Mouse (Mus musculus) neural tube, embryonic 11.5 days (tissue): Measurements from ENCODE around the gene Olfr697. TPM values are rescaled to one million over a fixed set of nuclear protein-coding genes. Genes with fewer than 3 reads are reported as not detected.
"Not testable (repeated sequence)": the region's sequence is repeated elsewhere in the genome, so short reads cannot be mapped to it uniquely, and the experiment has no call there.

Experiments used
- ATAC-seq: fragments of 200-750 bp; cut with Nextera tagmentation; 2 replicates; pipeline ENCODE4 v1.8.0; 2017; ENCODE audit warnings: moderate number of reproducible peaks, mild to moderate bottlenecking, moderate TSS enrichment, moderate library complexity; ENCODE audit not compliant: insufficient read depth, low FRiP score, low TSS enrichment
- DNase-seq: peaks from one replicate; pipeline ENCODE4 v3.0.0-alpha.2; 2015; ENCODE audit warnings: low spot score
- H3K27ac ChIP-seq: fragments of 300-500 bp; sonication (generic); 2 replicates; pipeline ENCODE4 v1.5.1; 2014; ENCODE audit warnings: low read depth, mild to moderate bottlenecking, low read length
- H3K27me3 ChIP-seq: fragments of 300-500 bp; sonication (generic); 2 replicates; pipeline ENCODE4 v1.6.1; 2014; ENCODE audit warnings: mild to moderate bottlenecking, low read length, mixed read lengths; ENCODE audit not compliant: control insufficient read depth, insufficient read depth
- H3K36me3 ChIP-seq: fragments of 300-500 bp; sonication (generic); 2 replicates; pipeline ENCODE4 v1.6.1; 2014; ENCODE audit warnings: mild to moderate bottlenecking, low read length, moderate library complexity, mixed read lengths; ENCODE audit not compliant: control insufficient read depth, insufficient read depth
- H3K4me1 ChIP-seq: fragments of 300-500 bp; sonication (generic); 2 replicates; pipeline ENCODE4 v1.6.1; 2014; ENCODE audit warnings: low read length, mixed read lengths; ENCODE audit not compliant: control insufficient read depth, insufficient read depth
- H3K4me2 ChIP-seq: fragments of 300-500 bp; sonication (generic); 2 replicates; pipeline ENCODE4 v1.6.1; 2014; ENCODE audit warnings: low read depth, mild to moderate bottlenecking, moderate library complexity
- H3K4me3 ChIP-seq: fragments of 300-500 bp; sonication (generic); 2 replicates; pipeline ENCODE4 v1.5.1; 2014; ENCODE audit warnings: low read depth, low read length
- H3K9ac ChIP-seq: fragments of 300-500 bp; sonication (generic); 2 replicates; pipeline ENCODE4 v1.6.1; 2014; ENCODE audit warnings: mild to moderate bottlenecking, low read length
- H3K9me3 ChIP-seq: fragments of 300-500 bp; sonication (generic); 2 replicates; pipeline ENCODE4 v1.6.1; 2016; ENCODE audit warnings: low read length; ENCODE audit not compliant: control insufficient read depth
- WGBS: fragments of 180-500 bp; shearing (Covaris S2); extraction: QIAGEN DNeasy Blood & Tissue Kit; methylation state at CpG from one replicate; pipeline ENCODE4 v1.1.7; 2014; 5-methylcytosine and 5-hydroxymethylcytosine counted together
- polyA plus RNA-seq: library from polyadenylated mRNA; unstranded; fragments of >200 nt; fragmentation: Nextera tagmentation; extraction: Ambion mirVana; gene quantifications from 2 replicates; pipeline ENCODE4 v1.2.1, GENCODE M21; 2014

The Olfr697 gene
- polyA plus RNA-seq, 1 experiment from 2014 or later: not detected

DNA sequence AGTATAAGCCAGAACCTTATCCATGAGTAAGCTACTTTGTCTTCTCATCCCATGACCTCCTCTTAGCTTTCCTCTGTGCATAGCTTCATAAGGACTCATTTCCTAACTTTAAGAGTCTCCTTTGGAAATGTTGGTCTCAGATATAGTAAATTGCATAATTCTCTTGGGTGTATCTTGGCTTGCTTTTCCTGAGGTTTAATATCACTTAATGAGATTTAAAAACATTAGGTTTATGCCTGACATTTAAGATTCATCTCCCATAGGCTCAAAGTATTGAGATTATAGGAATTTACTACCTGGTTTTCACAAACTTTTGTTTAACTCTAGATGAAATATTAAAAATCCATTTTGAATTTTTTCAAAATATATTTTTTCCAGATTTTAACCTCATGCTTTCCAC is 25.9 kb downstream of the Olfr697 start, which contains the start of gene Olfr695:
TSS of gene Olfr695 (minus strand) at position 101 of the 400 bp plus-strand sequence.
- H3K4me1 ChIP-seq: no peaks in the 10 kb centered on the region
- H3K27ac ChIP-seq: no peak within 1 kb of the TSS
- no peak within 1 kb of the TSS for H3K4me2 ChIP-seq
- no peaks in the 10 kb centered on the region for H3K36me3 ChIP-seq
- ATAC-seq (no peak), DNase-seq (no peak)
- H3K27me3 ChIP-seq: no peaks in the 10 kb centered on the region
- H3K9ac ChIP-seq: no peak within 1 kb of the TSS
- no peak within 1 kb of the TSS for H3K4me3 ChIP-seq
- no peaks in the 10 kb centered on the region for H3K9me3 ChIP-seq

GRCm38 (mm10) chr7:106711463-106711862 is 30.8 kb downstream of the Olfr697 start:
- no peaks in the 10 kb centered on the region for H3K36me3 ChIP-seq
- H3K27ac ChIP-seq: no peak overlapping the region
- no peak overlapping the region for H3K4me2 ChIP-seq
- H3K4me3 ChIP-seq: no peak overlapping the region
- WGBS: 92% methylated on average over 6 of the region's 6 CpGs
- no peak for DNase-seq
- no peak overlapping the region for H3K9ac ChIP-seq
- H3K9me3 ChIP-seq: no peaks in the 10 kb centered on the region
- H3K4me1 ChIP-seq: no peaks in the 10 kb centered on the region
- no peak for ATAC-seq
- H3K27me3 ChIP-seq: no peaks in the 10 kb centered on the region

- not testable (repeated sequence) for H3K9ac ChIP-seq, H3K4me3 ChIP-seq, H3K36me3 ChIP-seq, ATAC-seq, H3K4me1 ChIP-seq, H3K9me3 ChIP-seq, H3K27me3 ChIP-seq, H3K27ac ChIP-seq, H3K4me2 ChIP-seq, DNase-seq
- WGBS: 92% methylated on average over 10 of the region's 10 CpGs
These were observed 34.5 kb downstream of the Olfr697 start for GRCm38 (mm10) chr7:106707705-106708104.

DNA sequence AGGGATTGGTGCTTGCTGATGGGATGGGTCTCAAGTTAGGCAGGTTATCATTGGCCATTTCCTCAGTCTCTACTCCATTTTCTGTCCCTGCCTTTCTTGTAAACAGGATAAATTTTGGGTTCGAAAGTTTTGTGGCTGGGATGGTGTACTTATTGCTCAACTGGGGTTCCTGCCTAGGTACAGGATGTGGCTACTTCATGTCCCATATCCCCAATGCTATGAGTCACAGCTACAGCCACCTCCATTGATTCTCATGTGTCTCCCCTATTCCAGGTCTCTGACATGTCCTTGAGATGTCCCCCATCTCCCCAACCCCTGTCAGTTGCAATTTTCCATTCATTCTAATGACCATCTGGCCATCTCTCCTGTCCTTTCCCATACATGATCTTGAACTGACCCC is 45.4 kb downstream of the Olfr697 start:
- WGBS: 80% methylated on average over 1 of the region's 1 CpGs

GRCm38 (mm10) chr7:106692976-106693375 is 49.3 kb downstream of the Olfr697 start:
- no peaks in the 10 kb centered on the region for H3K36me3 ChIP-seq
- no peak overlapping the region for H3K4me2 ChIP-seq
- H3K27ac ChIP-seq: no peak overlapping the region
- no peaks in the 10 kb centered on the region for H3K9me3 ChIP-seq
- DNase-seq: no peak
- no peaks in the 10 kb centered on the region for H3K27me3 ChIP-seq
- H3K4me3 ChIP-seq: no peak overlapping the region
- no peaks in the 10 kb centered on the region for H3K4me1 ChIP-seq
- WGBS: 97% methylated on average over 3 of the region's 3 CpGs
- no peak overlapping the region for H3K9ac ChIP-seq
- ATAC-seq: no peak

More for the DNA sequence above, 45.4 kb downstream of the Olfr697 start:
- Histone ChIP-seq H3K36me3 (no peaks in the 10 kb centered on the region), H3K4me2 (no peak overlapping the region), H3K27me3 (no peaks in the 10 kb centered on the region), H3K4me3 (no peak overlapping the region), H3K9ac (no peak overlapping the region), H3K27ac (no peak overlapping the region), H3K9me3 (no peaks in the 10 kb centered on the region), H3K4me1 (no peaks in the 10 kb centered on the region)
- no peak for ATAC-seq
- DNase-seq: no peak

GRCm38 (mm10) chr7:106691714-106692113 is 50.5 kb downstream of the Olfr697 start, which contains the start of gene Olfr694:
TSS of gene Olfr694 (minus strand) at chr7:106691814.
- Histone ChIP-seq H3K36me3 (no peaks in the 10 kb centered on the region), H3K9me3 (no peaks in the 10 kb centered on the region), H3K4me3 (no peak within 1 kb of the TSS), H3K4me1 (no peaks in the 10 kb centered on the region), H3K27ac (no peak within 1 kb of the TSS), H3K4me2 (no peak within 1 kb of the TSS), H3K27me3 (no peaks in the 10 kb centered on the region), H3K9ac (no peak within 1 kb of the TSS)
- 91% methylated on average over 1 of the region's 1 CpGs for WGBS
- no peak for DNase-seq
- no peak for ATAC-seq

Other genes with a start within 250 kb of the Olfr697 start
- not detected in 2 replicates for gene Olfr693, start 61.9 kb downstream of the Olfr697 start, polyA plus RNA-seq
- gene Olfr694, start 50.6 kb downstream of the Olfr697 start, polyA plus RNA-seq: not detected in 2 replicates
- not detected in 2 replicates for gene Olfr695, start 26.0 kb downstream of the Olfr697 start, polyA plus RNA-seq
- not detected in 2 replicates for gene Olfr698, start 13.0 kb upstream of the Olfr697 start, polyA plus RNA-seq
- not detected in 2 replicates for gene Olfr699, start 50.8 kb upstream of the Olfr697 start, polyA plus RNA-seq
- not detected in 2 replicates for gene Olfr700, start 66.4 kb upstream of the Olfr697 start, polyA plus RNA-seq
- not detected in 2 replicates for gene Olfr701, start 71.7 kb upstream of the Olfr697 start, polyA plus RNA-seq
- not detected in 2 replicates for gene Olfr702, start 91.5 kb upstream of the Olfr697 start, polyA plus RNA-seq
- gene Olfr703, start 100.9 kb upstream of the Olfr697 start, polyA plus RNA-seq: not detected in 2 replicates
- gene Olfr704, start 120.7 kb upstream of the Olfr697 start, polyA plus RNA-seq: not detected in 2 replicates
- gene Olfr705, start 134.4 kb upstream of the Olfr697 start, polyA plus RNA-seq: not detected in 2 replicates
- not detected in 2 replicates for gene Olfr706, start 145.7 kb upstream of the Olfr697 start, polyA plus RNA-seq
- not detected in 2 replicates for gene Olfr707, start 158.8 kb upstream of the Olfr697 start, polyA plus RNA-seq
- gene Olfr1532-ps1, start 165.6 kb upstream of the Olfr697 start, polyA plus RNA-seq: not detected in 2 replicates
- not detected in 2 replicates for gene Olfr709-ps1, start 189.8 kb upstream of the Olfr697 start, polyA plus RNA-seq
- not detected in 2 replicates for gene Olfr710, start 205.9 kb upstream of the Olfr697 start, polyA plus RNA-seq
- gene Olfr6, start 221.5 kb upstream of the Olfr697 start, polyA plus RNA-seq: not detected in 2 replicates
- gene Olfr711, start 233.0 kb upstream of the Olfr697 start, polyA plus RNA-seq: not detected in 2 replicates